Mouse (Mus musculus): ENCODE data around the gene Arpc5.
"Not testable (repeated sequence)": the region's sequence is repeated elsewhere in the genome, so short reads cannot be mapped to it uniquely, and the experiment has no call there.

Gene Arpc5

GRCm38 (mm10) chr1:152766032-152766772 is at the start of gene Arpc5, which contains the start of gene Rgl1:
TSS of gene Arpc5 (plus strand) at chr1:152766542.
TSS of gene Rgl1 (minus strand) at chr1:152766351.
- DNase-seq, result peak; percentile 97

- DNase-seq, result no peak
These were observed 49.0 kb upstream of the Arpc5 start for GRCm38 (mm10) chr1:152717329-152717728.

GRCm38 (mm10) chr1:152718200-152718599 is 48.1 kb upstream of the Arpc5 start:
- no peak for DNase-seq

- DNase-seq, result no peak
These were observed 45.4 kb upstream of the Arpc5 start for GRCm38 (mm10) chr1:152720969-152721368.

GRCm38 (mm10) chr1:152721535-152722198 is 44.7 kb upstream of the Arpc5 start:
- DNase-seq, result no peak

- DNase-seq, result no peak
These were observed 42.1 kb upstream of the Arpc5 start for GRCm38 (mm10) chr1:152724286-152724685.

GRCm38 (mm10) chr1:152726095-152726494 is 40.2 kb upstream of the Arpc5 start:
- no peak for DNase-seq

- DNase-seq, result no peak
These were observed 38.6 kb upstream of the Arpc5 start for GRCm38 (mm10) chr1:152727604-152728236.

GRCm38 (mm10) chr1:152738793-152739192 is 27.5 kb upstream of the Arpc5 start:
- DNase-seq, result no peak

- DNase-seq, result no peak
These were observed 27.0 kb upstream of the Arpc5 start for GRCm38 (mm10) chr1:152739374-152739773.

GRCm38 (mm10) chr1:152743095-152743826 is 23.1 kb upstream of the Arpc5 start:
- no peak for DNase-seq

GRCm38 (mm10) chr1:152746426-152746825 is 19.9 kb upstream of the Arpc5 start:
- peak in 1 of 2 experiments; percentile 21 for DNase-seq

GRCm38 (mm10) chr1:152749276-152749675 is 17.1 kb upstream of the Arpc5 start:
- DNase-seq, result no peak

GRCm38 (mm10) chr1:152750312-152750965 is 15.9 kb upstream of the Arpc5 start, which contains the start of gene Apobec4:
TSS of gene Apobec4 (plus strand) at chr1:152750551.
- no peak for DNase-seq

GRCm38 (mm10) chr1:152761791-152762190 is 4.6 kb upstream of the Arpc5 start:
- no peak for DNase-seq

- peak in 1 of 2 experiments; percentile 32 for DNase-seq
These were observed 734 bp downstream of the Arpc5 start for GRCm38 (mm10) chr1:152766804-152767748.

- peak; percentile 50 to 70 for DNase-seq
These were observed 1.6 kb downstream of the Arpc5 start for GRCm38 (mm10) chr1:152767749-152768488.

- DNase-seq, result no peak
These were observed 4.7 kb downstream of the Arpc5 start for GRCm38 (mm10) chr1:152771016-152771415.

- DNase-seq, result not testable (repeated sequence)
These were observed 8.3 kb downstream of the Arpc5 start for GRCm38 (mm10) chr1:152774601-152775000.

- peak; percentile 13 to 17 for DNase-seq
These were observed 12.9 kb downstream of the Arpc5 start for GRCm38 (mm10) chr1:152779071-152779737.
